Mouse (Mus musculus) forebrain, embryonic 12.5 days (tissue): Measurements from ENCODE around the gene Fam78b. TPM values are rescaled to one million over a fixed set of nuclear protein-coding genes. Genes with fewer than 3 reads are reported as not detected.

Experiments used
- ATAC-seq: fragments of 200-750 bp; cut with Nextera tagmentation; 2 replicates; pipeline ENCODE4 v1.8.0; 2017; ENCODE audit warnings: moderate TSS enrichment; ENCODE audit not compliant: low FRiP score
- H3K27ac ChIP-seq: fragments of 300-500 bp; sonication (generic); 2 replicates; pipeline ENCODE4 v1.5.1; 2016; ENCODE audit warnings: mild to moderate bottlenecking
- H3K27me3 ChIP-seq: fragments of 300-500 bp; sonication (generic); 2 replicates; pipeline ENCODE4 v1.6.1; 2016; ENCODE audit warnings: mild to moderate bottlenecking
- H3K36me3 ChIP-seq: fragments of 300-500 bp; sonication (generic); replicated peaks from 2 replicates; pipeline ENCODE4 v1.6.1; 2016; ENCODE audit warnings: mild to moderate bottlenecking
- H3K4me1 ChIP-seq: fragments of 300-500 bp; sonication (generic); 2 replicates; pipeline ENCODE4 v1.6.1; 2016
- H3K4me2 ChIP-seq: fragments of 300-500 bp; sonication (generic); 2 replicates; pipeline ENCODE4 v1.6.1; 2016; ENCODE audit warnings: mild to moderate bottlenecking, moderate library complexity
- H3K4me3 ChIP-seq: fragments of 300-500 bp; sonication (generic); replicated peaks from 2 replicates; pipeline ENCODE4 v1.5.1; 2016; ENCODE audit warnings: mild to moderate bottlenecking
- H3K9ac ChIP-seq: fragments of 300-500 bp; sonication (generic); 2 replicates; pipeline ENCODE4 v1.6.1; 2016; ENCODE audit warnings: mild to moderate bottlenecking
- H3K9me3 ChIP-seq: fragments of 300-500 bp; sonication (generic); 2 replicates; pipeline ENCODE4 v1.6.1; 2016
- WGBS: fragments of 180-500 bp; shearing (Covaris S2); methylation state at CpG from one replicate; pipeline ENCODE4 v1.1.7; 2016; 5-methylcytosine and 5-hydroxymethylcytosine counted together
- polyA plus RNA-seq: library from polyadenylated mRNA; unstranded; fragments of >200 nt; fragmentation: Nextera tagmentation; extraction: Ambion mirVana; gene quantifications from 2 replicates; pipeline ENCODE4 v1.2.1, GENCODE M21; 2016

Fam78b gene
- polyA plus RNA-seq, 1 experiment from 2014 or later: 5.9 TPM

- no peaks in the 10 kb centered on the region for H3K9me3 ChIP-seq
- H3K36me3 ChIP-seq: no peaks in the 10 kb centered on the region
- 0 out of 2 replicates have a peak, but pooled peaks cover 2% of the 10 kb centered on the region for H3K27me3 ChIP-seq
- ATAC-seq: no peak
- H3K9ac ChIP-seq: no peak overlapping the region
- H3K27ac ChIP-seq: no peak overlapping the region
- peaks cover 30% of the 10 kb centered on the region for H3K4me1 ChIP-seq
- no peak overlapping the region for H3K4me2 ChIP-seq
- 88% methylated on average over 6 of the region's 6 CpGs for WGBS
- no peak overlapping the region for H3K4me3 ChIP-seq
Observed at GRCm38 (mm10) chr1:167042558-167042957, 41.3 kb downstream of the Fam78b start.

GRCm38 (mm10) chr1:167046169-167046927 is 45.1 kb downstream of the Fam78b start:
- 64% methylated on average over 10 of the region's 10 CpGs for WGBS
- Histone ChIP-seq H3K27me3 (no peaks in the 10 kb centered on the region), H3K4me3 (no peak overlapping the region), H3K36me3 (no peaks in the 10 kb centered on the region), H3K9me3 (no peaks in the 10 kb centered on the region), H3K4me2 (no peak overlapping the region), H3K9ac (0 out of 2 replicates have a peak overlapping the region, but pooled peaks have one; percentile 12), H3K27ac (no peak overlapping the region), H3K4me1 (peaks cover 15% of the 10 kb centered on the region)
- ATAC-seq: no peak

GRCm38 (mm10) chr1:167050859-167051258 is 49.6 kb downstream of the Fam78b start:
- H3K4me1 ChIP-seq: peaks cover 14% of the 10 kb centered on the region
- H3K27ac ChIP-seq: no peak overlapping the region
- no peak for ATAC-seq
- no peak overlapping the region for H3K4me2 ChIP-seq
- no peaks in the 10 kb centered on the region for H3K36me3 ChIP-seq
- H3K9me3 ChIP-seq: no peaks in the 10 kb centered on the region
- no peak overlapping the region for H3K9ac ChIP-seq
- H3K27me3 ChIP-seq: no peaks in the 10 kb centered on the region
- H3K4me3 ChIP-seq: no peak overlapping the region
- 88% methylated on average over 3 of the region's 3 CpGs for WGBS

GRCm38 (mm10) chr1:167054029-167054428 is 52.8 kb downstream of the Fam78b start:
- no peak overlapping the region for H3K4me3 ChIP-seq
- H3K4me2 ChIP-seq: no peak overlapping the region
- ATAC-seq: no peak
- no peaks in the 10 kb centered on the region for H3K9me3 ChIP-seq
- H3K27me3 ChIP-seq: no peaks in the 10 kb centered on the region
- H3K27ac ChIP-seq: no peak overlapping the region
- no peak overlapping the region for H3K9ac ChIP-seq
- peaks cover 16% of the 10 kb centered on the region; the same call in 1 of the 2 replicates for H3K4me1 ChIP-seq
- WGBS: 89% methylated on average over 7 of the region's 7 CpGs
- H3K36me3 ChIP-seq: no peaks in the 10 kb centered on the region

DNA sequence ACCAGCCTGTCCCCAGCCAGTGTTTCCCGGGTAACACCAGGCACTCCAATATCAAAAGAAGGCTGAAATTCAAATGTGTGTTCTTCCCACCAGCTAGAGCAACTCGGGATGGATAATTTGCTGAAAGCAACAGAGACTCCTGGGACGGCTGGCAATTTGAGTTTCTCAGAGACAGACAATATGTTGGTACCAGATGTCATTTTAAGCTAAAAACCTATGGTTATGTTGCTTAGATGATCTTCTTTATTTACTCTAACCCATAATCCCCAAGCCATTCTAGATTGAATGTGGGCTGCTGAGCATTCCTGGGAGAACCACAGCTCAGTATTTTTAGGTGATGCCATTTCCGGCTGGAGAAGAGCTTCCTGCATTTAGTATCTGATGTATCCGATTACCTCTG is 56.3 kb downstream of the Fam78b start:
- no peaks in the 10 kb centered on the region for H3K36me3 ChIP-seq
- no peak for ATAC-seq

GRCm38 (mm10) chr1:167059550-167060285 is 58.5 kb downstream of the Fam78b start:
- peaks cover 29% of the 10 kb centered on the region for H3K4me1 ChIP-seq
- H3K27ac ChIP-seq: no peak overlapping the region
- H3K4me3 ChIP-seq: no peak overlapping the region
- WGBS: 61% methylated on average over 9 of the region's 9 CpGs
- H3K4me2 ChIP-seq: no peak overlapping the region
- no peaks in the 10 kb centered on the region for H3K36me3 ChIP-seq
- 0 out of 2 replicates have a peak, but pooled peaks have one; percentile 41 for ATAC-seq
- H3K9ac ChIP-seq: no peak overlapping the region
- no peaks in the 10 kb centered on the region for H3K9me3 ChIP-seq
- no peaks in the 10 kb centered on the region for H3K27me3 ChIP-seq

More for the DNA sequence above, 56.3 kb downstream of the Fam78b start:
- Histone ChIP-seq H3K27me3 (no peaks in the 10 kb centered on the region), H3K4me2 (no peak overlapping the region), H3K9ac (no peak overlapping the region), H3K9me3 (no peaks in the 10 kb centered on the region), H3K27ac (no peak overlapping the region), H3K4me3 (no peak overlapping the region), H3K4me1 (peaks cover 29% of the 10 kb centered on the region)
- 73% methylated on average over 5 of the region's 5 CpGs for WGBS

DNA sequence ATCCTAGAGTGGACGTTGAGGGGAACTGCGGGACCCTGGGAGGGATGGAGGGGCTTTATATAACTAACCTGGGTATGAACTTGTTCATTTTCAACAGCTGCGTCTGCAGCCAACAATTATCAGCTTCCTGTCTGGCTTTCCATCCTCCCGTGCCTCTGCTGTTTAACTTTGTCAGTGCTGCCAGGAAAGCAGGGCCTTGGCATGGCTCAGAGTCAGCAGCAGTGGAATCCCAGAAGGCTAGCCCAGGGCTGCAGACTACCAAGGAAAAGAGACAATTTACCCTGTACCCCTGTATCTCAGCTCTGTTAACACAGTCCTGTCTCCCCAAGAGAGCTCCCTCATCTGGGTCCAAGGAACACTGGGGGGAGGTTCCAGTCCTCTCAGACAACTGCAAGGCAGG is 62.8 kb downstream of the Fam78b start:
- Histone ChIP-seq H3K27me3 (no peaks in the 10 kb centered on the region), H3K36me3 (no peaks in the 10 kb centered on the region), H3K4me2 (no peak overlapping the region), H3K27ac (no peak overlapping the region), H3K4me3 (no peak overlapping the region), H3K9ac (no peak overlapping the region), H3K9me3 (no peaks in the 10 kb centered on the region), H3K4me1 (peaks cover 30% of the 10 kb centered on the region)
- ATAC-seq: no peak
- 79% methylated on average over 4 of the region's 4 CpGs for WGBS

DNA sequence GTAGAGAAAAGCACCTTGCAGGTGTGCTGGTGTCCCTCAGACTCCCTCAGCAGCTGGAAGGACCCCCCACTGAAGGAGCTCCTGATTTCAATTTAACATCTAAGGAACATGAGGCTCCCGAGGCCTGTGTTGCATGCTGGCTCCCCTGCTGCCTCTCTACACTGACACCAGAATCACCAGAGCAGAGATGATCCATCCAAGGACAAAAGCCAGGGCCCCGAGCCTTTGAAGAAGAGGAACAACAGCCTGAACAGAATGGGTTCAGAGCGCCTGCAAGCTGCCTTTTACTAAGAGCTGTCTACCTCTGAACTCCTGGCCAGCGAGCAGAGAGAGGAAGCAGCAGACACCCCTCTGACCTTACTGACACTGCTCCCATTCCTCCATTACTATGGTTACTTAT is 64.3 kb downstream of the Fam78b start:
- Histone ChIP-seq H3K9me3 (no peaks in the 10 kb centered on the region), H3K27me3 (no peaks in the 10 kb centered on the region), H3K4me3 (no peak overlapping the region), H3K4me2 (no peak overlapping the region), H3K36me3 (no peaks in the 10 kb centered on the region), H3K9ac (no peak overlapping the region), H3K4me1 (peaks cover 23% of the 10 kb centered on the region), H3K27ac (no peak overlapping the region)
- 16% methylated on average over 4 of the region's 4 CpGs for WGBS
- no peak for ATAC-seq

GRCm38 (mm10) chr1:167065986-167066385 is 64.8 kb downstream of the Fam78b start:
- Histone ChIP-seq H3K4me3 (no peak overlapping the region), H3K36me3 (no peaks in the 10 kb centered on the region), H3K27me3 (no peaks in the 10 kb centered on the region), H3K27ac (no peak overlapping the region), H3K9me3 (no peaks in the 10 kb centered on the region), H3K9ac (no peak overlapping the region), H3K4me2 (no peak overlapping the region), H3K4me1 (peaks cover 23% of the 10 kb centered on the region)
- ATAC-seq: no peak
- whole genome bisulfite sequencing: 45% methylated on average over 10 of the region's 10 CpGs

DNA sequence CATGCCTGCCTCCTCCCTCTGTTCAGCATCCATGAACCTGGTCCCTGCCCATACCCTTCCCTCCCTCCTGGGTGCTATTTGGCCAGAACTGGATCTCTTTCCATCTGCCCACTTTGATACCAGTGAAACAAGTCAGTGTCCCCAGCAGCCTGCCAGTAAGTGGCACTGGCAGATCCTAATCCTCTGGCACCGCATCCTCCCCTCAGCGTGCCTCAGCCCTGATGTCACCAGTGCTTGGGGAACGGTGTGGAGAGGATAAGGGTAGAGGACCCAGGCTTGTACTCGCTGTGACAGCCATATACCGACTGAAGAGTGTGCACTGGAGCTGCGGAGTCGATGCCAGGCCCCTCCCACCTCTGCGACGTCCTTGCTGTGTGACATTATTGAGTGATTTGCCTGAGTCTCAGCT is 65.7 kb downstream of the Fam78b start:
- H3K4me1 ChIP-seq: peaks cover 23% of the 10 kb centered on the region
- no peak overlapping the region for H3K9ac ChIP-seq
- 67% methylated on average over 9 of the region's 9 CpGs for WGBS
- H3K4me3 ChIP-seq: no peak overlapping the region
- peak; percentile 67; the same call in 1 of the 2 replicates for ATAC-seq
- no peaks in the 10 kb centered on the region for H3K36me3 ChIP-seq
- no peaks in the 10 kb centered on the region for H3K27me3 ChIP-seq
- no peak overlapping the region for H3K27ac ChIP-seq
- H3K4me2 ChIP-seq: no peak overlapping the region
- H3K9me3 ChIP-seq: no peaks in the 10 kb centered on the region

- H3K36me3 ChIP-seq: no peaks in the 10 kb centered on the region
- H3K4me3 ChIP-seq: no peak overlapping the region
- H3K4me2 ChIP-seq: no peak overlapping the region
- no peak overlapping the region for H3K27ac ChIP-seq
- H3K9ac ChIP-seq: no peak overlapping the region
- no peak for ATAC-seq
- WGBS: 64% methylated on average over 9 of the region's 9 CpGs
- peaks cover 23% of the 10 kb centered on the region for H3K4me1 ChIP-seq
- no peaks in the 10 kb centered on the region for H3K9me3 ChIP-seq
- no peaks in the 10 kb centered on the region for H3K27me3 ChIP-seq
Observed at GRCm38 (mm10) chr1:167069741-167070140, 68.5 kb downstream of the Fam78b start.

DNA sequence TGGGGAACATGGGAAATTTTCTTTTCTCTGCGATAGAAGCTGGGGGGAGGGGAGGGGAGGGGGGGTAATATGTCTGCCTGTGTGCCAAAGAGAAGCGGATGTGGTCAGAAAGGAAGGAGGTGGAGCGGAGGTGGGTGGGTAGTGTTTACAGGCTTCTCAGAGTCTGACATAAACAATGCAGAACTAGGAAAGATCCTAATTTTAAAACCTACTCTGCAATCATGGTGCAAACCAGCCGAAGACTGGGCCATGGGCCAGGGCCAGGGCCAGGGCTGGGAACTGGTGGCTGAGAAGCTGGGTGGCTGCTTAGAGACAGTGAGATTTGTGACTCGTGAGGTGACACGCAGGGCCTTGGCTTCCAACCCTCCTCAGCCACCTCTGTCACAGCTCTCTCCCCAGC is 69.1 kb downstream of the Fam78b start:
- no peak for ATAC-seq
- no peak overlapping the region for H3K4me2 ChIP-seq
- no peaks in the 10 kb centered on the region for H3K27me3 ChIP-seq
- H3K4me1 ChIP-seq: peaks cover 22% of the 10 kb centered on the region
- H3K4me3 ChIP-seq: no peak overlapping the region
- WGBS: 85% methylated on average over 6 of the region's 6 CpGs
- H3K36me3 ChIP-seq: no peaks in the 10 kb centered on the region
- no peaks in the 10 kb centered on the region for H3K9me3 ChIP-seq
- no peak overlapping the region for H3K27ac ChIP-seq
- H3K9ac ChIP-seq: no peak overlapping the region
